Mouse (Mus musculus) induced T-regulatory cell, adult 2 months (primary cell): ENCODE data around the gene Cpm.

ENCODE experiments used
- DNase-seq: peaks from one replicate; pipeline ENCODE4 v3.0.0-alpha.2; 2012; ENCODE audit warnings: low read depth

Gene Cpm

DNA sequence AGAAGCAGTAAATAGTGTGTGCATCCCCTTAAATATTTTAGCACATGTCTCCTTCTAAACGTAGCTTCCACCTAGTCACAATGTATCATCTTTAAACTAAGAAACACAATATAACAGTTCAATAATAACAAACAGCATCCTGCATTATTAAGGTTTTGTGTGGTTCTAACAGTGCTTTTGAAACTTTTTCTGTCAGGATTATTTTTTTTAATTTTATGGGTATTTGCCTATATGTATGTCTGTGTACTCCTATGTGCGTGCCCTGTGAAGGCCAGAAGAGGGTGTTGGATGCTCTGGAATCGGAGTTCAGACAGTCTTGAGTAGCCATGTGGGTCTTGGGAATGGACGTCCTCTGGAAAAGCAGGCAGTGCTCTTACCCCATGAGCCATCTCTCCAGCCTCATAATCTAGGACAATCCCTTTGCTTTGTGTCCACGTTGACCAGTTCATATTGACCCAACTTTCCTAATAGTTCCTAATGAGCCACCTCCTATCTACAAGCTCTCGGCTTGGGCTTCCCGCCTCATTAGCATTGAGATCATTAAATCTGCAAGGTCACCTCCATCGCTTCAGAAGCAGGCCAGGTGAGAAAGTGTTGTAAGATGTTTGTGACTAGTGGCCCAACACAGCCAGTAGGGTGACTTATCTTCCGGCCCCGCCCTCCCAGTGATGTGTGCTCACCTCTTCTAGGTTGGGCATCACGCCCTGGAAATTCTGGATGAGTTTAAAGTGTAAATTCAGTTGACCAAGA is 20.2 kb downstream of the Cpm start:
- DNase-seq: no peak

DNA sequence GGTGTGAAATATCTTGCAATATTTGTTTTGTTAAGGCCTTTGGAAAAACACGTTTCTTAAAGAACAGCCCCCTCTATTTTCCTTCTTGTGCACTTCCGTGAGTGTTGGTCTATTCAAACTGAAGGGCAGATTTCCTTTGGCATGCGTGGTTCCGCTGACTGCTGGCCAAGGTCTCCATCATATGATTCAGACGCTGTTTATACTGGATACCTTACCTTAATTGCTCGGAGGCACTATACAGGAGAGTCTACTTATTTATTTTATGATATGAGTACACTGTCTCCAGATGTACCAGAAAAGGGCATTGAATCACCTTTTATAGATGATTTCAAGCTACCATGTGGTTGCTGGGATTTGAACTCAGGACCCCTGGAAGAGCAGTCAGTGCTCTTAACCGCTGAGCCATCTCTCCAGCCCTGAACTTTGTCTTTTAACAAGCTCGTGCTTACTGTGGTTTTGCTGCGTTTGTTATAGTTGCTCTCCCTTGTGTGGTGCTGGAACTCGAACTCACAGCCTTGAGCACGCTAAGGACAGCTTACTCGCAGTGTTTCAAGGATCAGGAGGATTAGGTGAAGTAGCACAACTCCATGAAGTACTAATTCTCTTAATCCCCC is 20.8 kb downstream of the Cpm start:
- no peak for DNase-seq

DNA sequence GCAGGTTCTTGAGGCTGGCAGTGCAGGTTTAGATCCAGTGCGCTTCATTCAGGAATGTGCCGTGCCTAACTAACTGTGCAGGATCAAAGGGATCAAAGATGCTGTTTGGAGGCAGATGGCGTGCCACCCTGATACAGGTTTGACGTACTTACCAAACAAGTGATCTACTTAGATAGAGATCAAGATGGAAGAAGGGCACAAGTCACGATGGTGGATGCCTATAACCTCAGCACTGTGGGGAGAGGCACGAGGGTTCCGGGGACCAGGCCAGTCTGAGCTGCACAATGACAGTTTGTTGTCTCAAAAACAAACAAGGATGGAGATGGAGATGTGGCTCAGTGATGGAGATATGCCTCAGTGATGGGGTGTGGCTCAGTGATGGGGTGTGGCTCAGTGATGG is 21.4 kb downstream of the Cpm start:
- DNase-seq: peak; percentile 51

DNA sequence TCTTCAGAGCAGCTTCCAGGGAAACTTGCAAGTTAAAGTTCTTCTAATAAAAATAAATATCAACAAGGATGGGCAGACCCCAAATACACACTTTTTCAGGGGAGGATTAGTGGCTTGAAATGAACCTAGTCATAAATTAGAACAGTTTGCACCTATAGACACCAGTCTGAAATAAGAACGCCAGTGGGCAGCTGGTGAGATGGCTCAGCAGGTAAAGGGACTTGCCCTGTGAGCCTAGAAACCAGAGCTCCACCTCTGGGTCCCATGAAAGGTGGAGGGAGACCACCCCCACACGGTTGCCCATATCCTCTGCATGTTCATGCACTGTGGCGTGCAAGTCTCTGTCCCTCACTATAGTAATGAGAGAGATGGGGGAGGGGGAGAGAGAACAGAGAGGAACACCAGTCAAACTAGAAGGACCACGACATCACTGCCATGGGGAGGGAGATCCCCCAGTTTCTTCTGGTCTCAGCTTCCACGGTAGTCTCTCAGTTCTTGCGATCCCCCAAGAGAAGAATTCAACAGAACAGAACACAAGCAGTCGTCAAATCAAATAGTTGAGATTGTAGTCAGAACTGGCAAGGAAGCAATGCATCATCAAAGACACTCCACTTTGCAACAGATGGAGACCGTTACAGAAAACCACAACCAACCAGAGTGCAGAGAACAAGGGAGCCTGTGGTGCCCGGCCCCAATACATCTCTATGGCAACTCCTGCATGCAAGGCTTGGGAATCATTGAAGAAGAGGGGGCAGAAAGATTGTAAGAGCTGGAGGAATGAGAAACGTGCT is 22.5 kb downstream of the Cpm start:
- peak; percentile 75 for DNase-seq

DNA sequence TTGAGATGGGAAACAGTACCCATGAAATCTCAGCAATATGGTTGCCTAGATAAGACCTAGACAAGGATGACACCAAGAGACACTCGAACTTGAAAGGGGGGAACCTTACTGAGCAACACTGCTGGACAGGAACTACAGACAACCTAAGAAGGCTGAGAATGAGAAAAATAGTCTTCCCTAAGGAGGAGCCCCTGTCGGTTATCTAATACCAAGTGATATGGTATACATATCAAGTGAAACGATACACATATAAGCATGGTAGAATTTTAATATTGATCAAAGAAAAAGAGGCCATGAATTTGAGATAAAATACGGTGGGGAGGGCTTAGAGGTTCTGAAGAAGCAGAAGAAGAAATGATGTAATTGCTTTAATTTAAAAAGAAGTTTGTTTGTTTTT is 23.1 kb downstream of the Cpm start:
- DNase-seq: no peak

DNA sequence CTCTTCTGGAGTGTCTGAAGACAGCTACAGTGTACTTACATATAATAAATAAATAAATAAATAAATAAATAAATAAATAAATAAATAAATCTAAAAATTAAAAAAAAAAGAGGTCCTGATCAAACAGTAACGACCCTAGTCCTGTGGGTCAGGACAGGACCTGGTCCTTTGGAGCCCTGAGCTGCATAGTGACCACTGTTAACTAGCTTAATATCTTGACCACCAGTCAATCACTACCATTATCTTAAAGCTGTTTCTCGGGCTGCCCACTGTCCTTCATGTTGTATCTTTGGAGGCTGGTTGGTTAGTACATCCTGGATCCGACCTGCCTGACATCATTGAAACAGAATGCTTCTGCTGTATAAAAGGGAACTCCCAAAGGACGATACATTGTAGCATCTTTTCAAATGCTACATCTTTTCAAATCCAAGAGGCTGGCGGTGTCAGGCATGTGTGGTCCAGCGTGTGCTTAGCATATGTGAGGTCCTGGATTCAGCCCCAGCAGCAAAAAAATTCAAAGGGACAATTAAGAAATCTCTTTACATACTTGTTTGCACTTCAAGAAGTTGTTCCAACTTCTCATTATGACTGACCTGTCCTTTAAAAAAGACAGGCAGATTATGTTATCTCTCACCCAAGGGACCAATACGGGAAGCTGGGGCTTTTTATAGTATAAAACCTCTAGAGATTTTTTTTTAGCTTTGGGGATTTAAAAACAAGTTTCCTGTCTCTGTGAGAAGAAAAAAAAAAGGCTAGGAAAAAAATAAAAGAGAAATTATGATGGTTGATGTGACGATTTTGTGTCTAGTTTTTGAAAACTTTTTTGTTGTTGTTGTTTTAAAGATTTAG is 23.9 kb downstream of the Cpm start:
- DNase-seq: no peak

DNA sequence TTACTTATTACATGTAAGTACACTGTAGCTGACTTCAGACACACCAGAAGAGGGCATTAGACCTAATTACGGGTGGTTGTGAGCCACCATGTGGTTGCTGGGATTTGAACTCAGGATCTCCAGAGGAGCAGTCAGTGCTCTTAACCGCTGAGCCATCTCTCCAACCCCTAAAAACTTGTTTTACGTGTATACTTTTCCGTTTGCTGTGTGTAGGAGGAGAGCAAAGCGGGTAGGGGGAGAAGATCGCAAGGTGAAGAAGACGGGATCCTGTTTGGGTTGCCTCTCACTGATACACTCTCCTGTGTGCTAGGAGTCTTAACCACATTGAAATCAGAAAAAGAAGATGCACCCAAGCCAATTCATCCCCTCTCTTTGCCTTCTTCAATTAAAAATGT is 24.5 kb downstream of the Cpm start:
- no peak for DNase-seq

DNA sequence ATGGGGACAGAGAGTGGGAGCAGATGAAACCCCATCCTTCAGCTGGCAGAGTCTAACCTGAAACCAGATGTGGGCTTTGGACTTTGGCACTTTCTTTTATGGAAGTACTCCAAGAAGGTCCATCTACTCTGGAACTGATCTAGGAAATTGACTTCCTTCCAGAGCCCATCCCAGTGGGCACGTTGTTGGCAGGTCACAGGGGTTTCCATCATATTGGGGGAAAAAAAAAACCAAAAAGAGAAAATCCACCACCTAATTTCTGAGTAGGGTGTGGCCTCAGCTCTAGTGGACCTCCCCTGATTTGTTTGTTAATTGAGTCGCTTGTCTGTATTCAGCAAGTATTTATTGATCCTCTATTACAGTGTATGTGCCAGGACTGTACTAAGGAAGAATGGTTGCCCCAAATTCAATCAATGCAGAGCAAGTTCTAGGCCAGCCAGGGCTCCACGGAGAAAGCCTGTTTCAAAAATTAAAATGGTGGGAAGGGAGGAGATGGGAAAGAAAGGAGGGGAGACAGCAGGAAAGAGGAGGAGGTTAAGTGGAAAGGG is 25.4 kb downstream of the Cpm start:
- DNase-seq: no peak

DNA sequence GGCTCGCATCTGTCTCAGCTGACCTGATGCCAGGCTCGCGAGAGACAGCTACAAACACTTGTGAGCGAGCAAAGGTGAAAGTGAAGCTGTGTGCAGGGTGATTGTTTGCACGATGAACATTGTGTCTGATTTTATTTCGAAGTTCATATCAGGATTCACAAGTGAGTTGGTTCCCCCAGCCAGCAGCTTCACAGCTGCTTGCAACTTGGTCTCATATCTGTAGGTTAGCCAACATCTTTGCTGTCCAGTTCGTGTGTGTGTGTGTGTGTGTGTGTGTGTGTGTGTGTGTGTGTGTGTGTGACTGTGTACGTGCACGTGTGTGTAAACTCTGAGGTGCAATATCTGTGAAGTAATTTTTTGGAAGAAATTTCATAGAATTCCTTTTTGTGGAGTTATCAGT is 26.2 kb downstream of the Cpm start:
- no peak for DNase-seq

DNA sequence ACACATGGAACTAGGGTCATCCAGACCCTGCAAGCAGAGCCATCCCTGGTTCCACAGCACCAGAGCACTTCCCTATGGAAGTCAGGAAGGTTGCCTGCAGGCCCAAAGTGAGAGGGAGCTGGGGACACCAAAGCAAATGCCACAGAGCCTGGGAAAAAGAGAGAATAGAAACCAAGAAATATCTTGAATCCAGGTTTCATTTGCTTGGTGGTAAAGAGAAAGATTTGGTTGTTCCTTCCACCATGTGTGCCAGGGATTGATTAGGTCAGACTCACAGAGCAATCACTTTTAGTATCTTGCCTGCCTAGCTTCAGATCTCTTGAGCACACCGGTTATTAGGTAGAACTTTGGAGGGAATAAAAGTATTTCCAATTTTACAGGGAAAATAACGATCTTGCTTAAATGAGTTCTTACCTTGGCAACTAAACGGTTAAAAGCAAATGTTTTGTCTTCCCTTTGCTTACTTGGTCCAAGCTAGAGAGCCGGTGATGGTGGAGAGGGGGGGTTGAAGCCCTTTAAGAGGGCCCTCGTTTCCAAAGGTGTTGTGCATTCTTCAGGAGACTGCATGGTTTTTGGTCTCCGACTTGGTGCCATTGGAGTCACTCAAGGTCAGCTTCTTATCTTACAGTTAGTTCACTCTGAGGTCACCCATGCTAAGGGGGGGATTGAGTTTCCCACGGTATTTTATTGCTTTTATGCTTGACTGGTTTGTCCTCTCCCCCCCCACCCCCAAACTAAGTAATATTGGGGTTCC is 26.8 kb downstream of the Cpm start:
- DNase-seq: no peak

DNA sequence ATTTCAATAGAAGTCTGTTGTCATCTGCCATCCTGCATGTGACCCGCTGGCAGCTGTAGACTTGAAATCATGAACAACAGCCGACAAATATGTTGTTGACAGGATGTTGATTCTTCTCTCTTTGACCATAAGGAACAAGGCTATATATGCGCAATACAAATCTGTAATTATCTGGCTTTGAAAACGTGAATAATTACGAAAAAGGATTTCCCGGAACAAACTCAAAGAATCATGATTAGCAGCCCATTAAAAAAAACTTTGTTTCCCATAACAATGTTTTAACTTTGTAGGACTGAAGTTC is 27.3 kb downstream of the Cpm start:
- no peak for DNase-seq

DNA sequence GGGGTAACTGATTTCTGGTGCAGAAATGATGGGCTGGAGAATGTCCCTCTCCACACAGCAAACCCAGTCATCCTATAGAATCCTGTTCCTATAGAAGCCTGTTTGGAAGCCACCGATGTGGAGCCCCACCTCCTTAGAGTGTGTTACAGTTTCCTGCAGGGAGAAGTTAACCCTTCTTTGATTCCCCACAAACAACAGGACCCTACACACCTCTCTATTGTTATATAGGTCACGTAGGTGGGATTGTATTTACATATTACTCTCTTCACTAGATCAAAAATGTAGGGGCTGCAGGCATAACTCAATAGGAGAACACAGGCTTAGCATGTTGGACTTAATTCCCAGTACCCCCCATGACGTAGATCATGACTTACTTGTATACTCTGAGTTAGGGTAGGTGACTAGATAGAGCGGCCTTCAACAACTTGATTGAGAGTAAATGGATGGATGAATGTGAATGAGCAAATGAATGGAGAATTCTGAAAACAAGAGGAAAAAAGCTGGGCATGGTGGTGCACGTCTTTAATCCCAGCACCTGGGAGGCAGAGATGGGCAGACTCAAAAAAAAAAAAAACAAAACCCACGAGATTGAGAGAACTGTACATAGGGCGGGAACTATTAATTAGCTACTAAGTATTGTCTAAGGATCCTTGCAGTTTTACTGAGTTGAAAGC is 27.8 kb downstream of the Cpm start:
- no peak for DNase-seq

DNA sequence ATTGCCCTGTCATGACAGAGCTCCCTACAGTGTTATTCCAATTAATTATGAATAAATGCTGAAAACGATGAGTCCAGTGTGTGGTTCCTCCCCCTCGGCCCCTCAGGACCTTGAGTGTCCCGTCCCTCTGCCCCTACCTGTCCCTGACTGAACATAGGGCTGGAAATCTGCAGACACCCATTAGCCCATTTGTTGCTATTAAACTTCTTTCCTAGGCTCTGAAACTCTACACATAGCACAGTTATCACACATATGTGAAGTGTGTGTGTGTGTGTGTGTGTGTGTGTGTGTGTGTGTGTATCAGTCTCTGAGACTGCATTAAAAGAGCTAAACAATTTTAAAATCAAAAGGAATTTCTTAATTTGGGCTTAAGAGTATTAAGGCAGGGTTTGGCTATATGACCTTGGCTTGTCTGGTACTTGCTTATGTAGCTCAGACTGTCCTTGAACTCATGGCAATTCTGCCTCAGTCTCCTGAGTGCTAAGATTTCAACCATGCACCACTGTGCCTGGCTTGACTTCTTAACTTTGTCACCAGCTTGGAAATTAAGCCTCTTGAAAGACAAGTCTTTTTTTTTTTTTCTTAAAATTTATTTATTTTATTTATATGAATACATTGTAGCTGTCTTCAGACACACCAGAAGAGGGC is 28.5 kb downstream of the Cpm start:
- DNase-seq: no peak

DNA sequence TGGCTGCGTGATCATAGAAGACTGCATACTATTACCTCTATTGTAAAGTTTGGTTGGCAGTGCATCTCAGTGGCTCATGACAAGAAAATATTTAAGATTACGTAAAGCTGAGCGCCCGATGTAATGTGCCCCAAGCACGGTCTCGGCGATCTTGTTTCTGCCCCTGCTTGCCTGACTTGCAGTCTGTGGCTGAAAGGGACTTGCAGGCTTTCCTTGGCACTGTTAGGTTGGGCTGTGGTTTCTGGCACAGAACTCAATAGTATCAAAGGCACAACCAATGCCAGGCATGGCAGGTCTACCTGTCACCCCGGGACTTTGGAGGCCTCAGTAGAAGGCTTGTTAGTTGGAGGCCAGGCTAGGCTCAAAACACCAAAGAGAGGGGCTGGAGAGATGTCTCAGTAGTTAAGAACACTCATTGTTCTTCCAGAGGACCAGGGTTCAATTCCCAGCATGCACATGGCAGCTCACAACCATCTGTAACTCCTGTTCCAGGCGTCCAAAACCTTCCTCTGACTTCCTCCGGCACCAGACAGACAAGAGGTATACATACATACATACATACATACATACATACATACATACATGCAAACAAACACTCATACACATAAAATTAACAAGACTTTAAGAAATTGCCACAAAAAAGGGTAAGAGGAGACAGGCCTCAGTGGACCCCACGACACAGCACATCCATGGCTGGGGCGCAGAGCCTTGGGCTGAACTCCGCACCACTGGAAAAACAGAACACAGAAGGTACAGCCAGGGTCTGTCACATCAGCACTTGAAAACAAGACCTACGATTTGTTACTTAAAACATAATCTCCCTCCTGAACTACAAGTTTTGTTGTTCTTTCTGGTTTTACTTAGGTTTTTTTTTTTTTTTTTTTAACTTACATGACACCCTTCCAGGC is 29.5 kb downstream of the Cpm start:
- no peak for DNase-seq

DNA sequence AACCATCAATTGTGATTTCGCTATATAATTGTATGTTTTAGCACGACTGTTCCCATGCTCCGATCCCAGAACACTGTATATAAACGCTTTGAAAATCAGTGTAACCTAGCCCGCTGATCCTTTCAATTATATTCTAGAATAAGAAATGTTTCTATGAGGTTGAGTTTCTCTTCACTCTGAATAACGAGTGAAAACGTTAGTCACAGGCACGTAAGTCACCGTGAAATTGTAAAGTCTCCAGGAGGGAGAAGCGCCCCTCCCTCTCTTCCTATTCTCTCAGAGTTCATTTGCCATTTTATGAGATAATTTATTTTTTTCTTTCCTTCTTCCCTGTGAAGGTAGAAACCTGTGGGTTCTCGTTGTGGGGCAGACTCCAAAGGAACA is 30.1 kb downstream of the Cpm start:
- DNase-seq: no peak

DNA sequence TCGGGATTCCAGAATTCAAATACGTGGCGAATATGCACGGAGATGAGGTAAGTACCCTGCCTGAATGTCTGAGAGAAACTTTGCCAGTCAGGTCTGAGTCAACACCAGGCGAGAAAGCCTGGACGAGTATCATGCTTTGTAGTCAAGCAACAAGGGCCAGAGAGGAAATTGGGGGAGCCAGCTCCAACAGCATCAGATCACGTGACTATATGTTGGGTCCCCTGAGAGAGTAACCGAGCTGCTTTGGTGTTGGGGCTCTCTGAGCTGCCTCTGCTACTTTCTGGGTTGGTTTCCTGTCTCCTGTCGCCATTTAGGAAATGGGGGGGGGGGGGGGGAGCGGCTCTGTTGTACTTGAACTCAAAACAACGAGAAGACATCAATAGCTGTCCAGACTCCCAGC is 30.5 kb downstream of the Cpm start:
- peak; percentile 64 for DNase-seq

DNA sequence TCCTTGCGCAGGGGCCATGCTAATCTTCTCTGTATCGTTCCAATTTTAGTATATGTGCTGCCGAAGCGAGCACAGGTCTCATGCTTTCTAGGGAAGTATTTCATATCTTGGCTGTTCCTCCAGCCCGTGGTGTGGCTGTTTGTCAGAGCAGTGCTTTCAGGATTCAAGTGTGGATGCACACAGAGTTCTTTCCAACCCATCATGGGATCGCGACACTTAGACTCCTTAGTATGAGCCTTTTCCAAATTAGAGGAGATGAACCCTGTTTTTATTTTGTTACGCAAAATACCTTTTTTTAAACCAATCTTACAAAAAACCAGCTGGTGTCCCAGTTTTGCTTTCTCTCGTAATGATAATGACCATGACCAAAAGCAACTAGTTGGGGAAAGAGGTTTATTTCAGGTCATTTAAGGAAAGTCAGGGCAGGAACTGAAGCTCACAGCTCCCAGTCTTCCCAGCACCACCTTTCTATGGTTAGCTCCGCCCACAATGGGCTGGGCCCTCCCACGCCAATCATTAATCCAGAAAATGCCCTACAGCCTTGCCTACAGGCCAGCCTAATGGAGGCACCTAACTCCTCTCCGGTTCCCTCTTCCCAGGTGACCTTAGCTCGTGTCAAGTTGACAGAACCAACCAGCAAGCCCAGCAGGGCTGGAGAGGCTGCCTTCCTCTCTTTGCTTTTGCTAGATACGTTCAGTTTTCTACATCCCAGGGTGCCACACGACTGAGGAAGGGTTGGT is 33.2 kb downstream of the Cpm start:
- DNase-seq: no peak

DNA sequence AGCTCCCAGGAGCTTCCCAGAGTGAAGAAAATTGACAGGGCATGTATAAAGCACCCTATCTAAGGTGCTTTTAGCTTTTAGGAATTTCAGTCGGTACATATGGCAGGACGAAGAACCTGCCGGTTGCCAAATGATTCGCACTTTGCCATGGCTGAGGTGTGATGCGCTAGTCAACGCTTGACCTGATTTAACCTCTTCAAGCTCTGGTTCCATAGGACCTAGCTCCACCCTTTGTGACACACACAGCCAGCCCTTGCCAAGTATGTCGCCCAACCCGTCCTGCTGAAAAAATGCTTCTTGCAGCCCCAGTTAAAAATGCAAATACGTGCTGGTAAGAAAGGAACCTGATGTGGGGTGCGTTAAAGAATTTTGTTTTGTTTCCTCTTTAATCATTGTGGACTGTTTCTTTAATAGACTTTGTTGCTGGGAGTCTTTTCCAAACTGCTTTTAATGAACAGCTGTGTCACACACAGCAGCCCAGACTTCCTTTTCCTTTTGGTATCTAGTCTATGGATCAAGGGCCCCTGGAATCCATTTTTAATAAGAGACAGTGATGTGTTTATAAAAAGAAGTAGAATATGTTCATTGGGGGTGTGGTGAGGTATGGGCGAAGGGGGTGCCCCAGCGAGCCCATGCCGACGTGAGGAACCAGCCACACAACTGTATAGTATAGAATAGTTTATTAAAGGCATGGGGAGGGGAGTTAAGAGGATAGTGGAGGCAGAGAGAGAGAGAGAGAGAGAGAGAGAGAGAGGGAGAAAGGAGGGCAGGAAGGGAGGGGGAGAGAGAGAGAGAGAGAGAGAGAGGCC is 34.0 kb downstream of the Cpm start:
- no peak for DNase-seq
